Comparison of ENCODE assay signal across 7 mouse cellular contexts in the genomic region with DNA sequence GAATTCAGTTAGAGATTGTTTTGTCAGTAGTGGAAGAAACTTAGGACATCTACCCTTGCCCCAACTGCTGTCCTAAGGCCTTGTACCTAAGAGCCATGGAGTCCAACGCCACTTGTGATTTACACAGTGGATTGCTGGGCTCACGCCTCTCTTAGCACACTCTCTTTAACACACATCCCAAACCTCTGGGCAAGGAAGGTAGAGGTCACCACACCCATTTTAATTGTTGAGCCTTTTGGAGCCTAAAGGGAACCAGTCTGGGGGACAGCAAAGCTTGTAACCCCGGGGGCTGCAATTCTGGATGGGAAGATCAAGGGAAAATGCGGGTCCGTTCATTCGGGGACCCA. TPM values are rescaled to one million over a fixed set of nuclear protein-coding genes. Genes with fewer than 3 reads are reported as not detected.
DNase-seq lines count a peak whose midpoint lies in the region; ATAC-seq and TF ChIP-seq lines count a peak whose summit lies in the region.

No protein-coding gene starts in this region.

- ATAC-seq in lung, embryonic 14.5 days (ENCODE audit: insufficient read depth): 0 out of 2 replicates have a peak, but pooled peaks have one; percentile 26
- ATAC-seq in limb, embryonic 14.5 days (ENCODE audit: low FRiP score, low read depth): peak; percentile 24

- H3K27ac ChIP-seq in lung, embryonic 14.5 days (ENCODE audit: low read depth): peak overlapping the region; percentile 74
- H3K27ac ChIP-seq in limb, embryonic 14.5 days (replicated peaks; ENCODE audit: low read depth, low read length): no peak overlapping the region
- peak overlapping the region; percentile 89 for H3K27ac ChIP-seq in small intestine, adult 2 months (ENCODE audit: insufficient read depth, low read depth, low read length)

- peak overlapping the region; percentile 94 for H3K4me3 ChIP-seq in lung, embryonic 14.5 days (ENCODE audit: low read depth, low read length)
- peak overlapping the region; percentile 95 for H3K4me3 ChIP-seq in erythroblast, embryonic 14.5 days (replicated peaks)
- H3K4me3 ChIP-seq in limb, embryonic 14.5 days (replicated peaks; ENCODE audit: low read length): peak overlapping the region; percentile 88
- peak overlapping the region; percentile 95 for H3K4me3 ChIP-seq in small intestine, adult 2 months (ENCODE audit: low read depth, low read length)

- H3K4me2 ChIP-seq in lung, embryonic 14.5 days: peak overlapping the region; percentile 72
- H3K4me2 ChIP-seq in limb, embryonic 14.5 days (replicated peaks; ENCODE audit: low read depth, low read length, severe bottlenecking): peak overlapping the region; percentile 73

- no peak for TF ChIP-seq POLR2A in limb, embryonic 14.5 days (IDR thresholded peaks at IDR 0.05; ENCODE audit: borderline replicate concordance, extremely low read depth, insufficient read depth, insufficient read length)
- TF ChIP-seq POLR2A in small intestine, adult 2 months (IDR thresholded peaks at IDR 0.05; ENCODE audit: low read depth, low read length): no peak

- no peaks in the 10 kb centered on the region for H3K9me3 ChIP-seq in lung, embryonic 14.5 days (ENCODE audit: low read depth, low read length)
- no peaks in the 10 kb centered on the region for H3K9me3 ChIP-seq in erythroblast, embryonic 14.5 days (ENCODE audit: control insufficient read depth, low read length)
- no peaks in the 10 kb centered on the region for H3K9me3 ChIP-seq in limb, embryonic 14.5 days (ENCODE audit: control insufficient read depth, low read length)

- 0 out of 2 replicates have a peak, but pooled peaks cover 3% of the 10 kb centered on the region for H3K4me1 ChIP-seq in lung, embryonic 14.5 days (ENCODE audit: insufficient read depth)
- peaks cover 22% of the 10 kb centered on the region for H3K4me1 ChIP-seq in erythroblast, embryonic 14.5 days (ENCODE audit: control insufficient read depth)
- H3K4me1 ChIP-seq in limb, embryonic 14.5 days (ENCODE audit: control insufficient read depth, insufficient read depth, low read length): peaks cover 11% of the 10 kb centered on the region; the same call in 1 of the 2 replicates
- peaks cover 5% of the 10 kb centered on the region; the same call in 1 of the 2 replicates for H3K4me1 ChIP-seq in small intestine, adult 2 months (ENCODE audit: control insufficient read depth, insufficient read depth, insufficient read length, low read length)

- peak overlapping the region; percentile 91 for H3K9ac ChIP-seq in lung, embryonic 14.5 days
- H3K9ac ChIP-seq in limb, embryonic 14.5 days (ENCODE audit: low read depth, low read length, severe bottlenecking): peak overlapping the region; percentile 90

- H3K27me3 ChIP-seq in lung, embryonic 14.5 days (ENCODE audit: insufficient read depth, low read length): no peaks in the 10 kb centered on the region
- no peaks in the 10 kb centered on the region for H3K27me3 ChIP-seq in erythroblast, embryonic 14.5 days (ENCODE audit: control insufficient read depth)
- H3K27me3 ChIP-seq in limb, embryonic 14.5 days (ENCODE audit: control insufficient read depth, insufficient read depth, low read length): no peaks in the 10 kb centered on the region
- H3K27me3 ChIP-seq in small intestine, adult 2 months (ENCODE audit: control insufficient read depth, insufficient read depth, low read length): no peaks in the 10 kb centered on the region

- H3K36me3 ChIP-seq in lung, embryonic 14.5 days (ENCODE audit: insufficient read depth): peaks cover 17% of the 10 kb centered on the region; the same call in 1 of the 2 replicates
- H3K36me3 ChIP-seq in erythroblast, embryonic 14.5 days (ENCODE audit: control insufficient read depth): peaks cover 25% of the 10 kb centered on the region
- H3K36me3 ChIP-seq in limb, embryonic 14.5 days (ENCODE audit: control insufficient read depth, insufficient read depth, low read length): peaks cover 21% of the 10 kb centered on the region
- peaks cover 16% of the 10 kb centered on the region for H3K36me3 ChIP-seq in small intestine, adult 2 months (ENCODE audit: control insufficient read depth, insufficient read depth, low read length)

- no peak for DNase-seq in lung, embryonic 14.5 days
- no peak for DNase-seq in lung, postnatal 4 days
- DNase-seq in limb, embryonic 14.5 days (ENCODE audit: low spot score): no peak
- DNase-seq in layer of hippocampus, postnatal 36 days: no peak
- DNase-seq in thymus, postnatal 14 days: no peak

- 35% methylated on average over 6 of the region's 6 CpGs for WGBS in lung, embryonic 14.5 days
- WGBS in limb, embryonic 14.5 days: 26% methylated on average over 6 of the region's 6 CpGs
- WGBS in small intestine, adult 2 months: 11% methylated on average over 6 of the region's 6 CpGs

- no peak for TF ChIP-seq CTCF in lung, embryonic 14.5 days (IDR thresholded peaks at IDR 0.05; ENCODE audit: low read depth)
- no peak; the same call in 1 of the 2 replicates for TF ChIP-seq CTCF in small intestine, adult 2 months (IDR thresholded peaks at IDR 0.05; ENCODE audit: extremely low read depth, insufficient read length, insufficient replicate concordance, low read depth, low read length)

RNA-seq across cellular contexts. Expression of a gene that starts 0.4 kb away (rescaled TPM):
- polyA plus RNA-seq in lung, embryonic 14.5 days (2014; fragmentation: Nextera tagmentation; extraction: Ambion mirVana): 115 and 117 TPM in 2 replicates
- polyA plus RNA-seq in erythroblast, embryonic 14.5 days (2012): 0.42 and 0.57 TPM in 2 replicates
- polyA plus RNA-seq in limb, embryonic 14.5 days (2012; rRNA removed): 57.2 and 60.3 TPM in 2 replicates
- polyA plus RNA-seq in limb, embryonic 14.5 days (2014; fragmentation: Nextera tagmentation; extraction: Ambion mirVana): 82.3 and 83.5 TPM in 2 replicates
- polyA plus RNA-seq in small intestine, adult 2 months (2012; rRNA removed): 86.2 and 157 TPM in 2 replicates
- 100 to 1,000 TPM; 106 to 109 TPM for total RNA-seq in layer of hippocampus, postnatal 36 days (2021)

RNA-seq across cellular contexts. Expression of a gene that starts 53.7 kb away (rescaled TPM):
- 13.7 and 14.7 TPM in 2 replicates for polyA plus RNA-seq in lung, embryonic 14.5 days (2014; fragmentation: Nextera tagmentation; extraction: Ambion mirVana)
- polyA plus RNA-seq in erythroblast, embryonic 14.5 days (2012): 1.4 and 1.8 TPM in 2 replicates
- 34.9 and 39.0 TPM in 2 replicates for polyA plus RNA-seq in limb, embryonic 14.5 days (2012; rRNA removed)
- 15.1 and 18.5 TPM in 2 replicates for polyA plus RNA-seq in limb, embryonic 14.5 days (2014; fragmentation: Nextera tagmentation; extraction: Ambion mirVana)
- polyA plus RNA-seq in small intestine, adult 2 months (2012; rRNA removed): 2.5 and 4.5 TPM in 2 replicates
- total RNA-seq in layer of hippocampus, postnatal 36 days (2021): 10 to 100 TPM; 31.9 to 32.0 TPM

Comparison
In these comparisons a context has a peak if more than half of its experiments do, and no peak if none do; other contexts are left out.
1. RNA of a gene that starts 0.4 kb away (polyA plus RNA-seq): 86.2 to 157 TPM in small intestine, adult 2 months, 115 to 117 TPM in lung, embryonic 14.5 days and 57.2 to 83.5 TPM in limb, embryonic 14.5 days; 0.42 to 0.57 TPM in erythroblast, embryonic 14.5 days; every median in the first group is over 10 times any median in the second.
2. Peak in every context shown above with its lines, with median percentiles within 50 percentile points of each other: H3K4me3 ChIP-seq.